ENCODE assay signal across 15 mouse cellular contexts in genomic region chr13:58123381-58123780, GRCm38 (mm10). TPM values are rescaled to one million over a fixed set of nuclear protein-coding genes. Genes with fewer than 3 reads are reported as not detected.
DNase-seq lines count a peak whose midpoint lies in the region; ATAC-seq and TF ChIP-seq lines count a peak whose summit lies in the region.
"Had no signal": no experiment of that assay in that cellular context is flagged by ENCODE, and none has a peak within 500 bp of the region (broad histone marks: within the 10 kb centered on the region; RNA-seq: fewer than 3 reads in every experiment).

No protein-coding gene starts in this region.

- peak overlapping the region; percentile 66 for H3K27ac ChIP-seq in heart, postnatal 0 days (ENCODE audit: low read depth)
- H3K27ac ChIP-seq in neural tube, embryonic 12.5 days = no peak overlapping the region
- H3K27ac ChIP-seq in neural tube, embryonic 15.5 days (replicated peaks) = no peak overlapping the region
- H3K27ac ChIP-seq: midbrain, embryonic 15.5 days; neural tube, embryonic 13.5 days had no signal

- WGBS in heart, postnatal 0 days = 65% methylated on average over 8 of the region's 8 CpGs
- 61% methylated on average over 8 of the region's 8 CpGs for WGBS in neural tube, embryonic 12.5 days
- WGBS in neural tube, embryonic 15.5 days = 51% methylated on average over 8 of the region's 8 CpGs

- DNase-seq in heart, postnatal 0 days (ENCODE audit: low spot score) = no peak
- DNase-seq in heart, adult 9 months (ENCODE audit: low spot score in 2 of 2) = no peak
- peak; percentile 72 to 88 for DNase-seq in kidney, postnatal 36 days
- DNase-seq in frontal cortex, adult 2 months (ENCODE audit: extremely low spot score in 1 of 2, low spot score in 1 of 2) = no peak
- DNase-seq in urinary bladder, adult 2 months (ENCODE audit: low spot score) = no peak
- DNase-seq in urinary bladder, postnatal 36 days (ENCODE audit: low spot score in 2 of 2) = no peak
- DNase-seq: adrenal gland, postnatal 10 days; B cell, adult 2 months; cerebellum, adult 9-11 months; layer of hippocampus, postnatal 36 days had no signal

- ATAC-seq in heart, postnatal 0 days (ENCODE audit: insufficient read depth, low read depth) = no peak
- no peak for ATAC-seq in neural tube, embryonic 12.5 days (ENCODE audit: low FRiP score, low read depth)
- ATAC-seq in neural tube, embryonic 15.5 days (ENCODE audit: low FRiP score) = no peak
- ATAC-seq: midbrain, embryonic 15.5 days had no signal

- H3K4me2 ChIP-seq in heart, postnatal 0 days (ENCODE audit: low read depth, low read length) = no peak overlapping the region
- H3K4me2 ChIP-seq in neural tube, embryonic 12.5 days (replicated peaks) = 0 out of 2 replicates have a peak overlapping the region, but pooled peaks have one; percentile 12
- H3K4me2 ChIP-seq in neural tube, embryonic 15.5 days = no peak overlapping the region
- H3K4me2 ChIP-seq: midbrain, embryonic 15.5 days; neural tube, embryonic 13.5 days had no signal

- H3K36me3 ChIP-seq in heart, postnatal 0 days (replicated peaks; ENCODE audit: control insufficient read depth, insufficient read depth, low read length) = peaks cover 6% of the 10 kb centered on the region; the same call in 1 of the 2 replicates
- H3K36me3 ChIP-seq in neural tube, embryonic 12.5 days = no peaks in the 10 kb centered on the region; the same call in 1 of the 2 replicates
- H3K36me3 ChIP-seq in neural tube, embryonic 15.5 days = no peaks in the 10 kb centered on the region; the same call in 1 of the 2 replicates
- H3K36me3 ChIP-seq: midbrain, embryonic 15.5 days had no signal

- H3K27me3 ChIP-seq in heart, postnatal 0 days (ENCODE audit: control insufficient read depth, insufficient read depth, low read length) = no peaks in the 10 kb centered on the region
- H3K27me3 ChIP-seq in neural tube, embryonic 12.5 days (replicated peaks) = no peaks in the 10 kb centered on the region
- no peaks in the 10 kb centered on the region for H3K27me3 ChIP-seq in neural tube, embryonic 15.5 days (replicated peaks)
- H3K27me3 ChIP-seq: midbrain, embryonic 15.5 days; neural tube, embryonic 13.5 days had no signal

- H3K9me3 ChIP-seq in heart, postnatal 0 days (replicated peaks; ENCODE audit: control insufficient read depth, low read length) = no peaks in the 10 kb centered on the region
- H3K9me3 ChIP-seq in neural tube, embryonic 12.5 days = no peaks in the 10 kb centered on the region
- H3K9me3 ChIP-seq in neural tube, embryonic 15.5 days (replicated peaks) = no peaks in the 10 kb centered on the region
- H3K9me3 ChIP-seq: midbrain, embryonic 15.5 days; neural tube, embryonic 13.5 days had no signal

- H3K9ac ChIP-seq in heart, postnatal 0 days (replicated peaks; ENCODE audit: low read depth, low read length) = no peak overlapping the region
- H3K9ac ChIP-seq in neural tube, embryonic 12.5 days = no peak overlapping the region
- no peak overlapping the region for H3K9ac ChIP-seq in neural tube, embryonic 15.5 days (replicated peaks)
- H3K9ac ChIP-seq: midbrain, embryonic 15.5 days; neural tube, embryonic 13.5 days had no signal

- peaks cover 24% of the 10 kb centered on the region for H3K4me1 ChIP-seq in heart, postnatal 0 days (ENCODE audit: control insufficient read depth, insufficient read depth)
- H3K4me1 ChIP-seq in neural tube, embryonic 12.5 days = peaks cover 18% of the 10 kb centered on the region
- H3K4me1 ChIP-seq in neural tube, embryonic 15.5 days = peaks cover 38% of the 10 kb centered on the region

- no peak for TF ChIP-seq CTCF in heart, postnatal 0 days (IDR thresholded peaks at IDR 0.05; ENCODE audit: low read depth)

- H3K4me3 ChIP-seq in heart, postnatal 0 days (ENCODE audit: low read depth, low read length) = no peak overlapping the region
- H3K4me3 ChIP-seq in neural tube, embryonic 12.5 days = no peak overlapping the region
- H3K4me3 ChIP-seq in neural tube, embryonic 15.5 days (replicated peaks) = no peak overlapping the region
- H3K4me3 ChIP-seq: erythroblast, embryonic 14.5 days; midbrain, embryonic 15.5 days; neural tube, embryonic 13.5 days had no signal

- TF ChIP-seq EP300 in heart, postnatal 0 days (IDR thresholded peaks at IDR 0.05; ENCODE audit: low read depth) = no peak

RNA-seq across cellular contexts. Expression of gene Hnrnpa0, which starts 5.0 kb away (rescaled TPM):
- 99.7 and 100.0 TPM in 2 replicates for total RNA-seq in heart, postnatal 0 days (2014; rRNA removed; ENCODE audit: low replicate concordance)
- 22.6 and 23.2 TPM in 2 replicates for polyA plus RNA-seq in heart, postnatal 0 days (2015; fragmentation: Nextera tagmentation; extraction: Ambion mirVana)
- 44.4 and 54.5 TPM in 2 replicates for polyA plus RNA-seq in neural tube, embryonic 12.5 days (2016; fragmentation: Nextera tagmentation; extraction: Ambion mirVana)
- 32.5 and 41.2 TPM in 2 replicates for polyA plus RNA-seq in neural tube, embryonic 15.5 days (2015; fragmentation: Nextera tagmentation; extraction: Ambion mirVana)
- 97.9 and 101 TPM in 2 replicates for polyA plus RNA-seq in frontal cortex, adult 2 months (2012; rRNA removed)
- polyA plus RNA-seq in urinary bladder, adult 2 months (2012; rRNA removed) = 77.7 and 79.7 TPM in 2 replicates

RNA-seq across cellular contexts. Expression of gene Klhl3, which starts 10.0 kb away (rescaled TPM):
- total RNA-seq in heart, postnatal 0 days (2014; rRNA removed; ENCODE audit: low replicate concordance) = 5.6 and 6.1 TPM in 2 replicates
- 7.4 and 8.3 TPM in 2 replicates for polyA plus RNA-seq in heart, postnatal 0 days (2015; fragmentation: Nextera tagmentation; extraction: Ambion mirVana)
- polyA plus RNA-seq in neural tube, embryonic 12.5 days (2016; fragmentation: Nextera tagmentation; extraction: Ambion mirVana) = 5.6 and 6.1 TPM in 2 replicates
- polyA plus RNA-seq in neural tube, embryonic 15.5 days (2015; fragmentation: Nextera tagmentation; extraction: Ambion mirVana) = 14.9 and 16.5 TPM in 2 replicates
- 28.9 and 30.1 TPM in 2 replicates for polyA plus RNA-seq in frontal cortex, adult 2 months (2012; rRNA removed)
- 1.6 and 2.1 TPM in 2 replicates for polyA plus RNA-seq in urinary bladder, adult 2 months (2012; rRNA removed)
- polyA plus RNA-seq: erythroblast, embryonic 14.5 days had no signal

RNA-seq across cellular contexts. Expression of gene Idnk, which starts 34.1 kb away (rescaled TPM):
- 17.4 and 23.2 TPM in 2 replicates for total RNA-seq in heart, postnatal 0 days (2014; rRNA removed; ENCODE audit: low replicate concordance)
- polyA plus RNA-seq in heart, postnatal 0 days (2015; fragmentation: Nextera tagmentation; extraction: Ambion mirVana) = 33.3 and 36.3 TPM in 2 replicates
- 69.1 and 77.5 TPM in 2 replicates for polyA plus RNA-seq in neural tube, embryonic 12.5 days (2016; fragmentation: Nextera tagmentation; extraction: Ambion mirVana)
- polyA plus RNA-seq in neural tube, embryonic 15.5 days (2015; fragmentation: Nextera tagmentation; extraction: Ambion mirVana) = 64.6 TPM in 2 replicates
- 21.2 and 23.2 TPM in 2 replicates for polyA plus RNA-seq in frontal cortex, adult 2 months (2012; rRNA removed)
- polyA plus RNA-seq in urinary bladder, adult 2 months (2012; rRNA removed) = 35.3 and 38.1 TPM in 2 replicates

Comparison
In these comparisons a context has a peak if more than half of its experiments do, and no peak if none do; other contexts are left out.
1. DNase-seq: peak in kidney, postnatal 36 days (2 of 2); none in heart, postnatal 0 days (single experiment), heart, adult 9 months (0 of 2), frontal cortex, adult 2 months (0 of 2), urinary bladder, adult 2 months (single experiment) and urinary bladder, postnatal 36 days (0 of 2).